9 mouse cellular contexts compared by ENCODE assay signal in genomic region chr11:51800634-51801325, GRCm38 (mm10). TPM values are rescaled to one million over a fixed set of nuclear protein-coding genes. Genes with fewer than 3 reads are reported as not detected.
DNase-seq lines count a peak whose midpoint lies in the region; ATAC-seq and TF ChIP-seq lines count a peak whose summit lies in the region.
"Had no signal": no experiment of that assay in that cellular context is flagged by ENCODE, and none has a peak within 500 bp of the region (broad histone marks: within the 10 kb centered on the region; RNA-seq: fewer than 3 reads in every experiment).

No protein-coding gene starts in this region.

- TF ChIP-seq CTCF in spleen, adult 2 months (IDR thresholded peaks at IDR 0.05; ENCODE audit: extremely low read depth, insufficient read depth, insufficient read length, insufficient replicate concordance), result no peak
- TF ChIP-seq CTCF in intestine, postnatal 0 days (IDR thresholded peaks at IDR 0.05; ENCODE audit: low read depth), result no peak

- peak overlapping the region; percentile 71 for H3K27ac ChIP-seq in spleen, adult 2 months (ENCODE audit: insufficient read depth, low read length)
- H3K27ac ChIP-seq in intestine, postnatal 0 days (ENCODE audit: low read depth, low read length), result no peak overlapping the region
- H3K27ac ChIP-seq in forebrain, embryonic 12.5 days, result no peak overlapping the region
- no peak overlapping the region for H3K27ac ChIP-seq in hindbrain, embryonic 16.5 days (ENCODE audit: low read depth, low read length)

- peaks cover 6% of the 10 kb centered on the region; the same call in 1 of the 2 replicates for H3K4me1 ChIP-seq in spleen, adult 2 months (ENCODE audit: control insufficient read depth, insufficient read depth, insufficient read length)
- no peaks in the 10 kb centered on the region; the same call in 1 of the 2 replicates for H3K4me1 ChIP-seq in intestine, postnatal 0 days (replicated peaks; ENCODE audit: control insufficient read depth, insufficient read depth, low read length)
- H3K4me1 ChIP-seq in forebrain, embryonic 12.5 days, result peaks cover 3% of the 10 kb centered on the region
- H3K4me1 ChIP-seq in hindbrain, embryonic 16.5 days (ENCODE audit: control insufficient read depth, insufficient read depth, low read depth, low read length), result no peaks in the 10 kb centered on the region; the same call in 1 of the 2 replicates

- no peaks in the 10 kb centered on the region for H3K36me3 ChIP-seq in spleen, adult 2 months (ENCODE audit: control insufficient read depth, insufficient read depth, low read length)
- no peaks in the 10 kb centered on the region for H3K36me3 ChIP-seq in intestine, postnatal 0 days (ENCODE audit: control insufficient read depth, insufficient read depth)
- no peaks in the 10 kb centered on the region for H3K36me3 ChIP-seq in forebrain, embryonic 12.5 days (replicated peaks)
- H3K36me3 ChIP-seq in hindbrain, embryonic 16.5 days (ENCODE audit: control insufficient read depth, insufficient read depth, low read length), result no peaks in the 10 kb centered on the region

- 30% methylated on average over 8 of the region's 8 CpGs for WGBS in spleen, adult 2 months
- 16% methylated on average over 7 of the region's 8 CpGs for WGBS in intestine, postnatal 0 days
- WGBS in forebrain, embryonic 12.5 days, result 38% methylated on average over 8 of the region's 8 CpGs
- 44% methylated on average over 7 of the region's 8 CpGs for WGBS in hindbrain, embryonic 16.5 days

- DNase-seq in spleen, adult 2 months (ENCODE audit: low read depth in 1 of 2, low spot score in 2 of 2), result peak in 1 of 2 experiments; percentile 35
- no peak for DNase-seq in spleen, adult 12 weeks (ENCODE audit: low spot score)
- peak; percentile 45 to 78 for DNase-seq in frontal cortex, postnatal 36 days (ENCODE audit: low spot score in 2 of 2)
- peak; percentile 73 for DNase-seq in telencephalon, adult 2 months (ENCODE audit: low read depth, low spot score)
- no peak for DNase-seq in cerebellum, adult 9-11 months
- DNase-seq: lung, embryonic 14.5 days had no signal

- no peaks in the 10 kb centered on the region for H3K27me3 ChIP-seq in spleen, adult 2 months (ENCODE audit: control insufficient read depth, insufficient read depth, low read length)
- no peaks in the 10 kb centered on the region for H3K27me3 ChIP-seq in intestine, postnatal 0 days (replicated peaks; ENCODE audit: control insufficient read depth, insufficient read depth, low read length)
- 0 out of 2 replicates have a peak, but pooled peaks cover 6% of the 10 kb centered on the region for H3K27me3 ChIP-seq in forebrain, embryonic 12.5 days
- H3K27me3 ChIP-seq in hindbrain, embryonic 16.5 days (replicated peaks; ENCODE audit: control insufficient read depth, insufficient read depth, low read length), result no peaks in the 10 kb centered on the region

- H3K4me2 ChIP-seq in intestine, postnatal 0 days (replicated peaks; ENCODE audit: low read depth), result peak overlapping the region; percentile 45; the same call in 1 of the 2 replicates
- no peak overlapping the region for H3K4me2 ChIP-seq in forebrain, embryonic 12.5 days
- H3K4me2 ChIP-seq in hindbrain, embryonic 16.5 days (ENCODE audit: low read length), result no peak overlapping the region
- H3K4me2 ChIP-seq: lung, embryonic 14.5 days had no signal

- no peak for ATAC-seq in intestine, postnatal 0 days
- no peak for ATAC-seq in forebrain, embryonic 12.5 days (ENCODE audit: low FRiP score)
- no peak for ATAC-seq in hindbrain, embryonic 16.5 days

- peak overlapping the region; percentile 13; the same call in 1 of the 2 replicates for H3K4me3 ChIP-seq in spleen, adult 2 months (ENCODE audit: extremely low read depth, insufficient read depth, insufficient read length)
- H3K4me3 ChIP-seq in intestine, postnatal 0 days (ENCODE audit: low read depth, low read length), result no peak overlapping the region
- no peak overlapping the region for H3K4me3 ChIP-seq in forebrain, embryonic 12.5 days (replicated peaks)
- H3K4me3 ChIP-seq in hindbrain, embryonic 16.5 days (ENCODE audit: low read length), result no peak overlapping the region

- no peak for TF ChIP-seq POLR2A in spleen, adult 2 months (IDR thresholded peaks at IDR 0.05; ENCODE audit: low read depth, low read length)

- H3K9ac ChIP-seq in intestine, postnatal 0 days (ENCODE audit: low read depth, low read length), result no peak overlapping the region
- H3K9ac ChIP-seq in forebrain, embryonic 12.5 days, result no peak overlapping the region
- no peak overlapping the region for H3K9ac ChIP-seq in hindbrain, embryonic 16.5 days (ENCODE audit: low read depth, low read length)
- H3K9ac ChIP-seq: lung, embryonic 14.5 days had no signal

- no peaks in the 10 kb centered on the region for H3K9me3 ChIP-seq in intestine, postnatal 0 days (ENCODE audit: control insufficient read depth)
- H3K9me3 ChIP-seq in forebrain, embryonic 12.5 days, result no peaks in the 10 kb centered on the region
- H3K9me3 ChIP-seq in hindbrain, embryonic 16.5 days (ENCODE audit: control insufficient read depth, low read length), result no peaks in the 10 kb centered on the region

RNA-seq across cellular contexts. Expression of gene Sar1b, which starts 37.3 kb away (rescaled TPM):
- polyA plus RNA-seq in spleen, adult 2 months (2012; rRNA removed), result 4.5 and 5.4 TPM in 2 replicates
- polyA plus RNA-seq in intestine, postnatal 0 days (2015; fragmentation: Nextera tagmentation; extraction: Ambion mirVana), result 442 and 470 TPM in 2 replicates
- polyA plus RNA-seq in forebrain, embryonic 12.5 days (2016; fragmentation: Nextera tagmentation; extraction: Ambion mirVana), result 115 and 117 TPM in 2 replicates
- 207 and 222 TPM in 2 replicates for polyA plus RNA-seq in hindbrain, embryonic 16.5 days (2015; fragmentation: Nextera tagmentation; extraction: Ambion mirVana)

RNA-seq across cellular contexts. Expression of gene Sec24a, which starts 37.3 kb away (rescaled TPM):
- 10.0 and 13.5 TPM in 2 replicates for polyA plus RNA-seq in spleen, adult 2 months (2012; rRNA removed)
- 47.1 and 49.1 TPM in 2 replicates for polyA plus RNA-seq in intestine, postnatal 0 days (2015; fragmentation: Nextera tagmentation; extraction: Ambion mirVana)
- polyA plus RNA-seq in forebrain, embryonic 12.5 days (2016; fragmentation: Nextera tagmentation; extraction: Ambion mirVana), result 14.7 and 14.8 TPM in 2 replicates
- 12.0 and 15.0 TPM in 2 replicates for polyA plus RNA-seq in hindbrain, embryonic 16.5 days (2015; fragmentation: Nextera tagmentation; extraction: Ambion mirVana)

RNA-seq across cellular contexts. Expression of gene Jade2, which starts 56.7 kb away (rescaled TPM):
- 24.8 and 27.2 TPM in 2 replicates for polyA plus RNA-seq in spleen, adult 2 months (2012; rRNA removed)
- 1.7 and 2.1 TPM in 2 replicates for polyA plus RNA-seq in intestine, postnatal 0 days (2015; fragmentation: Nextera tagmentation; extraction: Ambion mirVana)
- polyA plus RNA-seq in forebrain, embryonic 12.5 days (2016; fragmentation: Nextera tagmentation; extraction: Ambion mirVana), result 0.49 and 0.65 TPM in 2 replicates
- 1.1 TPM in 2 replicates for polyA plus RNA-seq in hindbrain, embryonic 16.5 days (2015; fragmentation: Nextera tagmentation; extraction: Ambion mirVana)

Comparison
In these comparisons a context has a peak if more than half of its experiments do, and no peak if none do; other contexts are left out.
1. DNase-seq: peak in frontal cortex, postnatal 36 days (2 of 2) and telencephalon, adult 2 months (single experiment); none in spleen, adult 12 weeks (single experiment) and cerebellum, adult 9-11 months (single experiment).
2. RNA of gene Sar1b, which starts 37.3 kb away (polyA plus RNA-seq): 442 to 470 TPM in intestine, postnatal 0 days, 207 to 222 TPM in hindbrain, embryonic 16.5 days and 115 to 117 TPM in forebrain, embryonic 12.5 days; 4.5 to 5.4 TPM in spleen, adult 2 months; every median in the first group is over 10 times any median in the second.